Mouse (Mus musculus): Measurements from ENCODE around the gene Nrxn1. TPM values are rescaled to one million over a fixed set of nuclear protein-coding genes. Genes with fewer than 3 reads are reported as not detected.

Nrxn1 gene
- polyA plus RNA-seq, 1 experiment: 0.56 TPM

DNA sequence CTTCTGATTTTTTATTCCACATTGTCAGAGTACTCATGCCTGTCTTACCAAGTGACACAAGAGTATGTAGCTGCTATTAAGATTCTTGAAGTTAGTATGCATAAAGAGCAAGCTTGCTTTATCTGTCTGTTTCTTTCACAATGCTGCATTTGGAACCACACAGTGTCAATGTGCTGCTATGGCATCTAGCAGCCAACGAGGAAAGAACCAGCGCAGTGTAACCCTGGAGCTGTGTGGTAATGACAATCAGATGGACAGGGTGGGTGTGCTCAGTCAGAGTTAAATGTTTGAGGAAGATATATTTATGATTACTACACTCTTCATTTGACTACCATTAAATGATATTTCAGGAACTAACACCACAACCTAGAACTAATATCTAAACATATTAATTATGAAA, 102.1 kb downstream of the Nrxn1 start:
- DNase-seq: no peak
- no peak for TF ChIP-seq CTCF (conservative IDR thresholded peaks at IDR 0.05; ENCODE audit: insufficient read depth, insufficient read length, low read depth, low read length)
- no peaks in the 10 kb centered on the region for H3K36me3 ChIP-seq (ENCODE audit: control insufficient read depth, insufficient read depth, low read length)
- 85% methylated on average over 2 of the region's 2 CpGs for WGBS
- no peaks in the 10 kb centered on the region for H3K4me1 ChIP-seq (ENCODE audit: control insufficient read depth, insufficient read depth, low read length)
- no peak overlapping the region for H3K27ac ChIP-seq (ENCODE audit: insufficient read depth, low read depth, low read length)
- H3K27me3 ChIP-seq (replicated peaks; ENCODE audit: control insufficient read depth, insufficient read depth, low read length): no peaks in the 10 kb centered on the region
- H3K4me3 ChIP-seq (ENCODE audit: insufficient read depth, low read depth, low read length): no peak overlapping the region

DNA sequence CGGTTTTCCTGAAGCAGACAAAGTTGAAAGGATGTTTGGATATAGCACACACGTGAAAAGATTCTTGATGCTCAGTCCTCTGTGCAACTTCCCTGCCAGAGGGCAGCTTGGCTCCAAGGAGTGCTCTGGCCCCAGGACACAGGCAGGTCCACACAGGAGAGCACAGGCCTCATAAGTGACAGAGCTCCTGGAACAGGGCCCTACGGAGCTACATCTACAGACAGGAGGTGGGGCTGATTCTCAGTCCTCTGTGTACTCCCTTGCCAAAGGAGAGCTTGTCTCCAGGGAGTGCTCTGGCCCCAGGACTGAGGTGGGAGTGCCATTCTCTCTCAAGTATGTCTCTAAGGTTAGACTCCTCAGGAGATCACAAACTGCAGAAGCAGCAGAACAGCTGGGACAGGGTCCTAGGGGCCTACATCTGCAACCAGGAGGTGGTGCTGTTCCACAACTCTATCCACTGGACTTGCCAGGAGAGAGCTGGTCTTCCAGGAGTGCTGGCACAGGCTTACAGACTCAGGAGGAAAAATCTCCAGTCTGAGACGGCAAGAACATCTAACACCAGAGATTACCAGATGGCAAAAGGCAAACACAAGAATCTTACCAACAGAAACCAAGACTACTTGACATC, 129.9 kb downstream of the Nrxn1 start:
- H3K4me3 ChIP-seq (ENCODE audit: insufficient read depth, low read depth, low read length): no peak overlapping the region
- no peak overlapping the region for H3K27ac ChIP-seq (ENCODE audit: insufficient read depth, low read depth, low read length)
- H3K27me3 ChIP-seq (replicated peaks; ENCODE audit: control insufficient read depth, insufficient read depth, low read length): no peaks in the 10 kb centered on the region
- DNase-seq: no peak
- 43% methylated on average over 4 of the region's 4 CpGs for WGBS
- TF ChIP-seq POLR2A (IDR thresholded peaks at IDR 0.05; ENCODE audit: low read depth, low read length) (no peak), CTCF (conservative IDR thresholded peaks at IDR 0.05; ENCODE audit: insufficient read depth, insufficient read length, low read depth, low read length) (0 out of 2 replicates have a peak, but pooled peaks have one; percentile 15)
- no peaks in the 10 kb centered on the region for H3K4me1 ChIP-seq (ENCODE audit: control insufficient read depth, insufficient read depth, low read length)
- no peaks in the 10 kb centered on the region for H3K36me3 ChIP-seq (ENCODE audit: control insufficient read depth, insufficient read depth, low read length)

DNA sequence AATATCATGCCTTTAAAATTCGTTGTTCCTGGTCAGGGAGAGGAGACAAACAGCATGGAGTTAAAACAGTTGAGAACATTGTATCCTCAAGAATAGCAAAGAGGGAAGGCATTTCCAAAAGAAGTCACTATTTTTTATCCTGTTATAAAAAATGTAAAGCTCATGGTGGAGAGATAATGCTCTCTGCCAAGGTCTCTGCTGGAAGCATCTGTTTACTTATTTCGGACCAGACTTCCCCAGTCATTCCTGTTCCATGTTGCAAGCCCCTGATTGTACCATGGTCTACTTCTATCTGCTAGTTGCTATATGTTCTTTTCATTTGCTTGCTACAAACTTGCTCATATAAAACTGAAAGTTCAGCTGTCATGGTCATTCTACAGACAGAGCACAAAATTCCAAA, 137.7 kb downstream of the Nrxn1 start:
- Histone ChIP-seq H3K4me1 (ENCODE audit: control insufficient read depth, insufficient read depth, low read length) (no peaks in the 10 kb centered on the region), H3K27me3 (replicated peaks; ENCODE audit: control insufficient read depth, insufficient read depth, low read length) (no peaks in the 10 kb centered on the region), H3K4me3 (ENCODE audit: insufficient read depth, low read depth, low read length) (no peak overlapping the region), H3K27ac (ENCODE audit: insufficient read depth, low read depth, low read length) (no peak overlapping the region), H3K36me3 (ENCODE audit: control insufficient read depth, insufficient read depth, low read length) (no peaks in the 10 kb centered on the region)
- WGBS: 76% methylated on average over 2 of the region's 2 CpGs
- no peak for TF ChIP-seq POLR2A (IDR thresholded peaks at IDR 0.05; ENCODE audit: low read depth, low read length)
- no peak for TF ChIP-seq CTCF (conservative IDR thresholded peaks at IDR 0.05; ENCODE audit: insufficient read depth, insufficient read length, low read depth, low read length)
- no peak for DNase-seq

DNA sequence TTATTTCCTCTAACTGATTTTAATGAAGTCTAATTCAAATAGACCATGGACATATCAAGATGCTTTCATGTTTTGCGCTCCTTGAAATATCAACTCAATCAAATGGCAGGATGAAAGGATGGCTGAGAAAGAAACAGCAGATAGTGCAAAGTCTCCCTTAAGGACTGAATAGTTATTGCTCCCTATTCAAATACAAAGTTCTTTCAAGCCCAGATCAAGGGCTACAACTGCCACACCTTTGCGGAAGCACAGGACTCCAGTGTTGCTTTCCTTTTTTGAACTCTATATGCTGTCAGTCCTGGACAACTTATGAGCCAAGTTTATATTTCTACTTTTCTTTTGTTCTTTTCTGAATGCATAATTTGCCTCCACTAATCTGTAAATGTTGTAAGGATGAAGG, 157.9 kb downstream of the Nrxn1 start:
- Histone ChIP-seq H3K4me3 (ENCODE audit: insufficient read depth, low read depth, low read length) (no peak overlapping the region), H3K27me3 (replicated peaks; ENCODE audit: control insufficient read depth, insufficient read depth, low read length) (no peaks in the 10 kb centered on the region), H3K27ac (ENCODE audit: insufficient read depth, low read depth, low read length) (no peak overlapping the region), H3K36me3 (ENCODE audit: control insufficient read depth, insufficient read depth, low read length) (no peaks in the 10 kb centered on the region), H3K4me1 (ENCODE audit: control insufficient read depth, insufficient read depth, low read length) (no peaks in the 10 kb centered on the region)
- DNase-seq: no peak
- 80% methylated on average over 2 of the region's 2 CpGs for WGBS
- no peak for TF ChIP-seq CTCF (conservative IDR thresholded peaks at IDR 0.05; ENCODE audit: insufficient read depth, insufficient read length, low read depth, low read length)
- no peak for TF ChIP-seq POLR2A (IDR thresholded peaks at IDR 0.05; ENCODE audit: low read depth, low read length)

DNA sequence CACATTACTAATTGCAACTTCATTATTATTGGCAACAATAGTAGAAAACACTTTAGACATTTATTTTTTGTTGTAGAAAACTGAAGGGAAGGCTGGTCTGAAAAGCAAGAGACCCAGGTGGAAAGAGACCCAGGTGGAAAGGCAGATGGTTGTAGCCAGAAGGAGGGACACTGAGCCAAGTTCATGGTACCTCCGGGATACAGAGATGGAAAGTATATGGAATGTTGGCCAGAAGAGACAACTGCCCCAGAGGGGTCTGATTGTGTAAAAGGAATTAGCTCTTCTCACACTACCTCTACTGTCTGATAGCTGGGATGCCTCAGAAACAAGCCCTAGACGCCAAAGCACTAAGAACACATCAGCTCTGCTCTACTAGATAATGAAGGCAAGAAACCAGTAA, 179.6 kb downstream of the Nrxn1 start:
- Histone ChIP-seq H3K36me3 (ENCODE audit: control insufficient read depth, insufficient read depth, low read length) (no peaks in the 10 kb centered on the region), H3K4me1 (ENCODE audit: control insufficient read depth, insufficient read depth, low read length) (no peaks in the 10 kb centered on the region), H3K27ac (ENCODE audit: insufficient read depth, low read depth, low read length) (no peak overlapping the region), H3K27me3 (replicated peaks; ENCODE audit: control insufficient read depth, insufficient read depth, low read length) (no peaks in the 10 kb centered on the region), H3K4me3 (ENCODE audit: insufficient read depth, low read depth, low read length) (no peak overlapping the region)
- WGBS: 88% methylated on average over 2 of the region's 2 CpGs
- DNase-seq: no peak
- TF ChIP-seq POLR2A (IDR thresholded peaks at IDR 0.05; ENCODE audit: low read depth, low read length): no peak
- TF ChIP-seq CTCF (conservative IDR thresholded peaks at IDR 0.05; ENCODE audit: insufficient read depth, insufficient read length, low read depth, low read length): no peak

DNA sequence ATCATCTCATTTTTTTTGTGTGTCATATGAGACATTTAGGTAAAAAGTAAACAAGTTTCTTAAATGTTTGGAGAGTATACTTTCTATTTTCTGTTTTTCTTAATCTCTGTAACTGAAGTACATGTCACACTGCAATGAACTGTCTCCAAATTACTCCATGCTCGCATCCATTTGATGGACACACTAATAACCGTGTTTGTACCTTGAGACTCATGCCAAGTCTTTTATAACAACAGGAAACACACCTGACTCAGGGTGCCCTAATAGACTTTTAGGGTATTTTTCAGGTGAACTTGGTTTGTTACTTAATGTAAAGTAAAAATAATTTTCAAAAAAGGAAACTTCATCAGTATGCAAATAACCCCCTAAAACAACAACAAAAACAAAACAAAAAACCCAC, 180.1 kb downstream of the Nrxn1 start:
- no peaks in the 10 kb centered on the region for H3K4me1 ChIP-seq (ENCODE audit: control insufficient read depth, insufficient read depth, low read length)
- 73% methylated on average over 2 of the region's 2 CpGs for WGBS
- DNase-seq: no peak
- TF ChIP-seq CTCF (conservative IDR thresholded peaks at IDR 0.05; ENCODE audit: insufficient read depth, insufficient read length, low read depth, low read length) (no peak), POLR2A (IDR thresholded peaks at IDR 0.05; ENCODE audit: low read depth, low read length) (no peak)
- H3K4me3 ChIP-seq (ENCODE audit: insufficient read depth, low read depth, low read length): no peak overlapping the region
- H3K27me3 ChIP-seq (replicated peaks; ENCODE audit: control insufficient read depth, insufficient read depth, low read length): no peaks in the 10 kb centered on the region
- H3K27ac ChIP-seq (ENCODE audit: insufficient read depth, low read depth, low read length): no peak overlapping the region
- no peaks in the 10 kb centered on the region for H3K36me3 ChIP-seq (ENCODE audit: control insufficient read depth, insufficient read depth, low read length)

DNA sequence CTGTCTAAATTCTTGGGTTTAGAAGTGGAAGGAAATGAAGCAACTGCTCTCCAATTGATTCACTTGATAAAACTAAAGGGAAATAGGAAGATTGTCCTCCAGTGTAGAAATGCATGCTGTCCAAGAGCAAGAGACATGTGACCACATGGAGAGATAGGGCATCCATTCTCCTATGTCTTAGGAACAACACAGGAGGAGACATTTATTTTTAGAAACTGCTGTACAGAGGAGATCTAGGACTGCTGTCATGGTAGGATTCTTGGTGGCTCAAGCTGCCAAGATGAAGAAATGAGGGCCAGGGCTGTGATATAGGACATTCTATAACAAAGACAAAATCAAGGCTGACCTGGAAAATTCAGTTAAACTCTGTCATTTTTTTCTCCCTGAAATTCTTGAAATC, 180.5 kb downstream of the Nrxn1 start:
- H3K27me3 ChIP-seq (replicated peaks; ENCODE audit: control insufficient read depth, insufficient read depth, low read length): no peaks in the 10 kb centered on the region
- H3K27ac ChIP-seq (ENCODE audit: insufficient read depth, low read depth, low read length): no peak overlapping the region
- H3K4me1 ChIP-seq (ENCODE audit: control insufficient read depth, insufficient read depth, low read length): no peaks in the 10 kb centered on the region
- H3K36me3 ChIP-seq (ENCODE audit: control insufficient read depth, insufficient read depth, low read length): no peaks in the 10 kb centered on the region
- TF ChIP-seq POLR2A (IDR thresholded peaks at IDR 0.05; ENCODE audit: low read depth, low read length): no peak
- TF ChIP-seq CTCF (conservative IDR thresholded peaks at IDR 0.05; ENCODE audit: insufficient read depth, insufficient read length, low read depth, low read length): no peak
- no peak overlapping the region for H3K4me3 ChIP-seq (ENCODE audit: insufficient read depth, low read depth, low read length)
- no peak for DNase-seq

Measured in kidney, adult 2 months (tissue).